Mouse (Mus musculus) limb, embryonic 10.5 days (tissue): ENCODE measurements around the gene Rbfox1. TPM values are rescaled to one million over a fixed set of nuclear protein-coding genes. Genes with fewer than 3 reads are reported as not detected.

ENCODE experiments used
- DNase-seq: peaks from one replicate; pipeline ENCODE4 v3.0.0-alpha.2; 2017; ENCODE audit warnings: low spot score
- H3K27ac ChIP-seq: fragments of 300-500 bp; sonication (generic); 2 replicates; pipeline ENCODE4 v1.5.1; 2016; ENCODE audit warnings: mild to moderate bottlenecking
- H3K27me3 ChIP-seq: fragments of 300-500 bp; sonication (generic); 2 replicates; pipeline ENCODE4 v1.6.1; 2016; ENCODE audit warnings: low read depth, mild to moderate bottlenecking; ENCODE audit not compliant: poor library complexity, severe bottlenecking
- H3K36me3 ChIP-seq: fragments of 300-500 bp; sonication (generic); 2 replicates; pipeline ENCODE4 v1.6.1; 2016; ENCODE audit warnings: mild to moderate bottlenecking, moderate library complexity
- H3K4me1 ChIP-seq: fragments of 300-500 bp; sonication (generic); 2 replicates; pipeline ENCODE4 v1.6.1; 2016
- H3K4me3 ChIP-seq: fragments of 300-500 bp; sonication (generic); 2 replicates; pipeline ENCODE4 v1.5.1; 2016; ENCODE audit warnings: mild to moderate bottlenecking, moderate library complexity
- H3K9me3 ChIP-seq: fragments of 300-500 bp; sonication (generic); replicated peaks from 2 replicates; pipeline ENCODE4 v1.6.1; 2016; ENCODE audit warnings: mild to moderate bottlenecking
- WGBS: fragments of 180-500 bp; shearing (Covaris S2); methylation state at CpG from one replicate; pipeline ENCODE4 v1.1.7; 2016; 5-methylcytosine and 5-hydroxymethylcytosine counted together
- polyA plus RNA-seq: library from polyadenylated mRNA; unstranded; fragments of >200 nt; fragmentation: Nextera tagmentation; extraction: Ambion mirVana; gene quantifications from 2 replicates; pipeline ENCODE4 v1.2.1, GENCODE M21; 2016

Gene Rbfox1
- polyA plus RNA-seq, 1 experiment from 2014 or later = 0.64 TPM

DNA sequence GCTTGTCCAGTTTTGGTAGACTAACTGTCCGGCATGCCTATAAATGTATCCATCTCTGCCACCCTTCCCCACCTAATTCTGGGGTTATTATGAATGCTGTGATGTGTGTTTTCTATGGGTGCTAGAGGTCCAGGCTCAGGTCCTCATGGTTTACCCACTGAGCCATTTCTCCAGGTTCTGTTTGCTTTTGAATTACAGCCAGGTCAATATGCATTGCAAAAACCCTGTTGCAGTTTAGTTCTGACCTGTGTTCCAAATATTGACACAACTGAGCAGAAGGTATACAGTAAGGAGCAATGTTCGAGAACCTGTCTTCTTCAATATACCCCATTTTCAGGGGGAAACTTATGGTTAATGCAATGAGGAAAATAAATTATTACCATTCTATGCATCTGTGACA, 480.6 kb downstream of the Rbfox1 start:
- Histone ChIP-seq H3K4me3 (no peak overlapping the region), H3K27me3 (no peaks in the 10 kb centered on the region), H3K27ac (no peak overlapping the region), H3K36me3 (no peaks in the 10 kb centered on the region), H3K9me3 (no peaks in the 10 kb centered on the region), H3K4me1 (no peaks in the 10 kb centered on the region)
- no peak for DNase-seq
- 88% methylated on average over 2 of the region's 2 CpGs for WGBS

DNA sequence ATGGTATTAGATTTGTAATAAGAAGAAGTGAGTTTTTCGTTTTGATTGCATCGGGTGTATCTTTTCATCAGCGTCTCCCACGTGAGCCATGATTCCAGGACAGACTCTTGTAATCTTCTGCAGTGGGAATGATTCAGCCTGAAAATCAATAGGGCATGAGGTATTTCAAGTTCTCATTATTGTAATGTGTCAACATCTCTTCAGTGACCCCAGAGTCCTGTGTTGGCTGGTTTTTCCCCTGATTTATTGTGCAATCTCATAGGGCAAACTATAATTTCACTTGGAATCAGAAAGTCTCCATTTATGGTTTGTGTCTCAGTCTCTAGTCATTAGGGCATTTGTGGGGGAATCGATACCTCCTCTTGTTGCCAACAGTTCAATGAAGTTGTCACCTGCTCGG, 481.5 kb downstream of the Rbfox1 start:
- H3K27me3 ChIP-seq = no peaks in the 10 kb centered on the region
- DNase-seq = no peak
- no peaks in the 10 kb centered on the region for H3K9me3 ChIP-seq
- H3K4me1 ChIP-seq = no peaks in the 10 kb centered on the region
- no peak overlapping the region for H3K4me3 ChIP-seq
- H3K27ac ChIP-seq = no peak overlapping the region
- WGBS = 82% methylated on average over 6 of the region's 6 CpGs
- no peaks in the 10 kb centered on the region for H3K36me3 ChIP-seq

GRCm38 (mm10) chr16:6380924-6381323, 495.8 kb downstream of the Rbfox1 start:
- no peaks in the 10 kb centered on the region for H3K36me3 ChIP-seq
- peaks cover 8% of the 10 kb centered on the region for H3K4me1 ChIP-seq
- no peak for DNase-seq
- no peaks in the 10 kb centered on the region for H3K9me3 ChIP-seq
- no peak overlapping the region for H3K27ac ChIP-seq
- WGBS = 89% methylated on average over 3 of the region's 3 CpGs
- H3K27me3 ChIP-seq = no peaks in the 10 kb centered on the region
- H3K4me3 ChIP-seq = no peak overlapping the region

DNA sequence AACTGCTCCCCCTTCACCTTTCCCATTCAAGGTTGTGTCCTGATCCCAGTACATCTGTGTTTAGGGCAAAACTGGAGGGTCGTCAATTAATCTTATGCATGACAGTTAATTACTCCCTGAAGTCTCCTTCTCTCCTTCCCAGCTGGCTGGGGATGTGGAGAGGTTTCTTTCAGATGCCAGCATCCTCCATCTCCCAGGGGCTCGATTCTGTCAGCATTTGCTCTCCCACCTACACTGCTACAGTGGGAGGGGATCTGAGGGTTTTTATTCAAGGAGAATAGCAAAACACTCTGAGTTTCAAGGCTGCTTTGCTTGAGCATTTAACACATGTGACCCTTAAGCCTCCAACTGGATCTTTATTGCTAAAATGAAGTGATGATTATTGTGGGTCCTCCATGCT, 496.4 kb downstream of the Rbfox1 start:
- peaks cover 8% of the 10 kb centered on the region for H3K4me1 ChIP-seq

DNA sequence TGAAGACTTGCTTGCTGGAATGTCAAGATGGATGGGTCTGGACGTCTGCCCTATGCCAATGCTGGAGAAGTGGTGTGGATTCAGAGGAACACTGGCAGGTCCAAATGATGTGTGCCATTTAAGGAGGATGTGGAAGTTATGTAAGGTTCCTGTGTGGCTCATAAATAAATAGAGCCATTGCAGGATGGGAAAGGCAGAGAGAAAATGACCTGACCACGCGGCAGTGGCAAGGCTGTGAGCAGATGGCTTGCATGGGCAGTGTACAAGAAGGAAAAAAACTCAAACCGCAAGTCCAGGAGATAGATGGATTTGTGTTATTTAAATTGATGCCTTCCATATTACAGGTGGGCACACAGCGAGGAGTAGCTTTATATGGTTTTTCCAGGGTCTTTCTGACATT, 497.6 kb downstream of the Rbfox1 start:
- Histone ChIP-seq H3K27me3 (no peaks in the 10 kb centered on the region), H3K4me1 (peaks cover 8% of the 10 kb centered on the region), H3K9me3 (no peaks in the 10 kb centered on the region), H3K36me3 (no peaks in the 10 kb centered on the region), H3K4me3 (no peak overlapping the region), H3K27ac (no peak overlapping the region)
- WGBS = 85% methylated on average over 5 of the region's 5 CpGs
- no peak for DNase-seq

More for the DNA sequence above, 496.4 kb downstream of the Rbfox1 start:
- H3K4me3 ChIP-seq = no peak overlapping the region
- no peaks in the 10 kb centered on the region for H3K36me3 ChIP-seq
- no peaks in the 10 kb centered on the region for H3K9me3 ChIP-seq
- no peak for DNase-seq
- WGBS = 51% methylated on average over 2 of the region's 2 CpGs
- H3K27ac ChIP-seq = no peak overlapping the region
- H3K27me3 ChIP-seq = no peaks in the 10 kb centered on the region

GRCm38 (mm10) chr16:6390278-6390930, 505.2 kb downstream of the Rbfox1 start:
- WGBS = 88% methylated on average over 6 of the region's 6 CpGs
- no peaks in the 10 kb centered on the region for H3K4me1 ChIP-seq
- H3K4me3 ChIP-seq = no peak overlapping the region
- H3K27me3 ChIP-seq = no peaks in the 10 kb centered on the region
- DNase-seq = no peak
- no peaks in the 10 kb centered on the region for H3K36me3 ChIP-seq
- no peaks in the 10 kb centered on the region for H3K9me3 ChIP-seq
- H3K27ac ChIP-seq = no peak overlapping the region

DNA sequence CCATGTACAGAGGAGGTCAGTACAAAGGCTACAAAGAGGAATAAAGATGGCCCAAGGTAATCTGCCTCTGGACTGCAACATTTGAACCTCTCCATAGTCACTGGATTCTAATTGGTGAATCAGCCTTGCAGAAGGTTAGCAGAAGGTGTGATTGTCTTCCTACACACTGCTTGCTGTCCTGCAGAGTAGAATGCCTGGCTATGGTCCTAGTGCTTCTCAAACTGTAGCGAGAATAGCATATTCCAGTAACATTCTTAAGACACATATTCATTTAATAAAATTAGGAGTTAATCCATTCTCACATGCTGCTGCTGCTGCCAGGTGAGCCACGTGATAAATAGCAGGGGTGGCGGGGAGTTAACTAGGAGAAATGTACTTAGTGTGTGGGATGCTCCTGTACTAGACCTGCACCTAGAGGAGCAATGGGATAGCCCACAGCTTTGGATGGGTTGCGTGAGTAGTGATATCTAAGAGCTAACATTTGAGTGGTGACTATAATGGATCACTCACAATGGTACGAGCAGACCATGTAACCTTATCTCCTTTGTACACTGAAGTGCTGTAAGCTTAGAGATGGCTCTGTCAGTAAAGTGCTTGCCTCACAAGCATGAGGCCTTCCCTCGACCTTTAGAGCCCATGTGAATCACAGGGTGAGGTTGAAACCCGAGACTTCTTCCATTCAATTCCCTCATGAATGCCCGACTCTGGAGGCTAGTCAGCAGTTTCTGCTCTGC, 511.7 kb downstream of the Rbfox1 start:
- DNase-seq = no peak
- Histone ChIP-seq H3K4me1 (no peaks in the 10 kb centered on the region), H3K36me3 (no peaks in the 10 kb centered on the region), H3K27ac (no peak overlapping the region), H3K4me3 (no peak overlapping the region), H3K27me3 (no peaks in the 10 kb centered on the region), H3K9me3 (no peaks in the 10 kb centered on the region)
- 70% methylated on average over 8 of the region's 8 CpGs for WGBS

DNA sequence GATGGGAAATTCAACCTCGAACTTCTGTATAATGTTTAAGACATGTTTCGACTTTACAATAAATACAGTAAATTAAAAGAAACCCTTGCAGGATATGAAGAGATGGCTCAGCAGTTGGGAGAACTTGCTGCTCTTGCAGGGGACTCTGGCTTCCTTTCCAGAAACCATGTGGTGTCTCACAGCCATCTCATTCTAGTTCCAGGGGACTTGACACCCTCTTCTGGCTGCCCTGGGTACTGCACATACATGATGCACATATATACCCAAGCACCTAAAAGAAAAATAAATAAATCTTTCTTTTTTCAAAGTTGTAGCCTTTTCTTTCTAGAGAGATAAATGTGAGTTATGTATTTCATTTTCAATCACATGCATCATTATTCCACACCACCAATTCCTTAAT, 512.5 kb downstream of the Rbfox1 start:
- Histone ChIP-seq H3K9me3 (no peaks in the 10 kb centered on the region), H3K27me3 (no peaks in the 10 kb centered on the region), H3K4me3 (no peak overlapping the region), H3K36me3 (no peaks in the 10 kb centered on the region), H3K27ac (no peak overlapping the region), H3K4me1 (no peaks in the 10 kb centered on the region)
- DNase-seq = no peak
- WGBS = 97% methylated on average over 2 of the region's 2 CpGs

DNA sequence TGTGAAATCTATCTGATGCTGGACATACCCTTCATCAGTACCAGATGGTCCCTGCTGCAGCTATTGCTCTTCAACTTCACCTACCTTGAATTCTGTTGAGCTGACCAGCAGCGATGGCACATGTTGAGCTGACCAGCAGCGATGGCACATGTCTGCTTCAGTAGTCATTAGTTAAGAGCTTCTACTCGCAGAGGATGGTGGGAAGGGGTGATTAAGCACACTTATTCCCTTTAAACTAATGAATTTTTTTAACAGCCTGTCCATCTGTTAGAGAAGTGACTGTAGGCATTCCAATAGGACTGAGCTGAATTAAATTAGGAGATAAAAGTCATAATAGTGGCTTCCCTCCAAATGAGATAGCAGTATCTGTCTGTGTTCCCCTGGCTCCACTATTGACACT, 517.7 kb downstream of the Rbfox1 start:
- no peaks in the 10 kb centered on the region for H3K27me3 ChIP-seq
- no peak overlapping the region for H3K27ac ChIP-seq
- no peak for DNase-seq
- no peaks in the 10 kb centered on the region for H3K36me3 ChIP-seq
- H3K9me3 ChIP-seq = no peaks in the 10 kb centered on the region
- no peak overlapping the region for H3K4me3 ChIP-seq
- WGBS = 90% methylated on average over 3 of the region's 3 CpGs
- no peaks in the 10 kb centered on the region for H3K4me1 ChIP-seq

- no peak for DNase-seq
- Histone ChIP-seq H3K27me3 (no peaks in the 10 kb centered on the region), H3K4me1 (no peaks in the 10 kb centered on the region), H3K9me3 (no peaks in the 10 kb centered on the region), H3K4me3 (no peak overlapping the region), H3K36me3 (no peaks in the 10 kb centered on the region), H3K27ac (no peak overlapping the region)
- 65% methylated on average over 2 of the region's 2 CpGs for WGBS
These were observed 529.7 kb downstream of the Rbfox1 start for GRCm38 (mm10) chr16:6414846-6415245.

DNA sequence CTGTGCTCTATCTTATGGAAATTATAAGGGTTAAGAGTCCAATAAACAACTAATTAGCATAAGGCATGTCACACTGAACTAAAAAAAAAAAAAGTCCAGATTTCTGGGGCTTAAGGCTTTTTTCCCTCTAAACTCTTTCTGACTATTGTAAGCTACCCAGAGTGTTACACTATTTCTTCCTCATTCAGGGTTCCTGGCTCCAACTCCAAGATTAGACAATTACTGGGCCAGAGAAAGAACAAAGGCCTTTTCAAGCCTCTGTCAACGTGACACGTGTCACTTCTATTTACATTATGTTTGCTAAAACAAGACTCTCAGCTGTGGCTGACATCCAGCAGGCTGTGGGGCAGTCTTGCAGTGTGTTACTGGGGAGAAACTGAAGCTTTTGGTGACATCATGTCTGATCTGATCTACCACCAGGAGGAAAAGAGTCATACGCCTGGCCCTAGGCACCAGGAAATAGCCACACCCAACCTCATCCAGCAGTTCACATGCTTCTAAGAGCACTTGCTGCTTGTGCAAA, 536.5 kb downstream of the Rbfox1 start:
- 88% methylated on average over 3 of the region's 3 CpGs for WGBS
- Histone ChIP-seq H3K27me3 (no peaks in the 10 kb centered on the region), H3K4me1 (no peaks in the 10 kb centered on the region), H3K9me3 (no peaks in the 10 kb centered on the region), H3K27ac (no peak overlapping the region), H3K36me3 (no peaks in the 10 kb centered on the region), H3K4me3 (no peak overlapping the region)
- DNase-seq = no peak

DNA sequence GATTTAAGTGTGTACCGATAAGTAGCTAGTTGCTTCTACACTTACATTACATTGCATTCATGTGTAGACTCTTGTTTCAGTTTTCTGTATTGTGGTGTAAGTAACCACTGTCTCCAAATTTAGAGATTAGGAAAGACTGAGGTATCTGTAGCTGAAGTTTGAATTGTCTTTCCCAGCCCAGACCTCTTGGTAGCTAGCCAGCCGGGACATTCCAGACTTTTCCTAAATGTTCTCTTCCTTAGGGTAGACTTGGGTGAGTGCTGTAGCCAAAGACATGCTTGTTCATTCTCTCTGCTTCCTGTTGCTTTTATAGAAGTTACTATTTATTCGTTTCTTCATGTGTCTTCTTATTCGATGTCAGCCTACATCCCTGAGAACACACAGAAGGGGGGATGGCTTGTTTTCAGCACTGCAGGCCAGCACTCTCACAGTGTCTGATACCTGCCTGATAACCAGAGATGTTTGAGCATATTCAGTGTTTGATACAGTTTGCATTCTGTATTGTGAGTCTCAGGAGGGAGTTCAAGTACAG, 538.8 kb downstream of the Rbfox1 start:
- no peak overlapping the region for H3K4me3 ChIP-seq
- H3K27ac ChIP-seq = no peak overlapping the region
- H3K36me3 ChIP-seq = no peaks in the 10 kb centered on the region
- no peak for DNase-seq
- H3K27me3 ChIP-seq = no peaks in the 10 kb centered on the region
- no peaks in the 10 kb centered on the region for H3K4me1 ChIP-seq
- WGBS = 96% methylated on average over 4 of the region's 4 CpGs
- no peaks in the 10 kb centered on the region for H3K9me3 ChIP-seq

DNA sequence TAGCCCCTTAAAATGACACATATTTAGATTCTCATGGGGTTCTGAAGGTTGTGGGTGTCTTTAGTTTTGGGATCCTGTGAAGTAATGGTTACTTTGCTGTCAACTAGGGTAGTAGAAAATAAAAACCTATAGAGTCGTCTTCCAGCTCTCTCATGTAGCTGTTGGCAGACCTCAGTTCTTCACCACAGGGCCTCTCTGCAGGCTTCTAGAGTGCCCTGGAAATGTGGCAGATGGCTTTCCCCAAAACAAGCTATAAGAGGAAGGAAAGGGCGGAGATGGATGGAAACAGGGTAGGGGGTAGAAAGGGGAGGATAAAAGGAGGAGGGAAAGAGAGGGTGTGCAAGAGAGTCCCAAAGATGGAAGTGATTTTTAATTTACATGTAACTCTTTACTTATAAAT, 539.6 kb downstream of the Rbfox1 start:
- Histone ChIP-seq H3K9me3 (no peaks in the 10 kb centered on the region), H3K27me3 (no peaks in the 10 kb centered on the region), H3K4me3 (no peak overlapping the region), H3K4me1 (no peaks in the 10 kb centered on the region), H3K27ac (no peak overlapping the region), H3K36me3 (no peaks in the 10 kb centered on the region)
- WGBS = 81% methylated on average over 2 of the region's 2 CpGs
- no peak for DNase-seq
